Comparison of ENCODE assay signal across 14 mouse cellular contexts in the genomic region with DNA sequence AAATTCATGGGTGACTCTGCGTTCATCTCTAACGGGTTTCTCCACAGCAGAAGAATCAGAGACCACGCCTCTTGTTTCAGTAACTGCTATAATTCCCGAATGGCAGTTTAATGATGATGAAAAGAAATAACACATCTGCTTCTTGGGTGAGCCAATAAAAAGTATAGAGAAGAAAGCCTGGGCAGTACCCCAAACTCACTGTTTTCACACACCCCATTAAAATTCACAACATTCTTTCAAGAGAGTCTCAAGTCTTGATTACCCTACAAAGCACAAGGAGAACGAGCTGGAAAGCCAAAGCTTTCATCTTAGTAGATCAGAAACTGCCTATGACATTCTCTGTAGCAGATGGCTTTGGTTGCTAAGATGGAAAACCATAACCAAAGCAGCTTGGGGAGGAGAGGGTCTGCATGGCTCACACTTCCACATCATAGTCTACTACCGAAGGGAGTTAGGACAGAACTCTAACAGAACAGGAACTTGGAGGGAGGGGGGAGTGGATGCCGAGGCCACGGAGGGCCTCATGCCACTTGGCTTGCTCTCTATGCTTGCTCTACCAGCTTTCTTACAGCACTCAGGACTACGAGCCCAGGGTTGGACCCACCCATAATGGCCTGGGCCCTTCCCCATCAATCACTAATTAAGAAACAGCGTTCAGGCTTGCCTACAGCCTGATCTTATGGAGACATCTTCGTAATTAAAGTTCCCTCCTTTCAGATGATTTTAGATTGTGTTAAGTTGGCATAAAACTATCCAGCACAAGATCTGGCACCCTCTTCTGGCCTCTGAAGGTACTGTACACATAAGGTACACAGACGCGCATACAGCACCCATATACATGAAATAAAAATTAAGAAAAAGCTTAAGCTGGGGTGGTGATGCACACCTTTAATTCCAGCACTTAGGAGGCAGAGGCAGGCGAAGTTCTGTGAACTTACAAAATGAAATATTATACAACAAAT. TPM values are rescaled to one million over a fixed set of nuclear protein-coding genes. Genes with fewer than 3 reads are reported as not detected.
DNase-seq lines count a peak whose midpoint lies in the region; TF ChIP-seq lines count a peak whose summit lies in the region.
"Had no signal": no experiment of that assay in that cellular context is flagged by ENCODE, and none has a peak within 500 bp of the region (broad histone marks: within the 10 kb centered on the region; RNA-seq: fewer than 3 reads in every experiment).

No protein-coding gene starts in this region.

- peak; percentile 35; the same call in 1 of the 2 replicates for TF ChIP-seq CTCF in gastrocnemius, adult 2 months (IDR thresholded peaks at IDR 0.05)
- TF ChIP-seq CTCF in layer of hippocampus, adult 2 months (conservative IDR thresholded peaks at IDR 0.05): peak; percentile 61

- H3K27ac ChIP-seq in gastrocnemius, adult 2 months: no peak overlapping the region
- H3K27ac ChIP-seq in layer of hippocampus, adult 2 months: no peak overlapping the region
- H3K27ac ChIP-seq: embryonic facial prominence, embryonic 15.5 days; forebrain, embryonic 15.5 days; hindbrain, embryonic 12.5 days; liver, embryonic 14.5 days; stomach, embryonic 15.5 days had no signal

- H3K4me3 ChIP-seq in gastrocnemius, adult 2 months: no peak overlapping the region
- H3K4me3 ChIP-seq in layer of hippocampus, adult 2 months: no peak overlapping the region
- H3K4me3 ChIP-seq: embryonic facial prominence, embryonic 15.5 days; forebrain, embryonic 15.5 days; hindbrain, embryonic 12.5 days; stomach, embryonic 15.5 days had no signal

- intact Hi-C loops in gastrocnemius, adult 2 months (cut with DNase I): no loop called here

- DNase-seq in gastrocnemius, adult 2 months: no peak
- no peak for DNase-seq in gastrocnemius, postnatal 10 days
- no peak for DNase-seq in layer of hippocampus, adult 2 months (ENCODE audit: low spot score in 2 of 2)
- DNase-seq in layer of hippocampus, adult 9-11 months: no peak
- peak; percentile 9 for DNase-seq in thymus, postnatal 0 days (ENCODE audit: low spot score)
- no peak for DNase-seq in thymus, postnatal 14 days
- no peak for DNase-seq in ovary, postnatal 36 days (ENCODE audit: low spot score)
- DNase-seq in adrenal gland, adult 2 months: no peak
- DNase-seq: adrenal gland, adult 8-10 months had no signal

RNA-seq across cellular contexts. Expression of gene Nexn, which starts 34.5 kb away (rescaled TPM):
- total RNA-seq in gastrocnemius, adult 2 months (2021): 100 to 1,000 TPM; 349 to 495 TPM
- 100 to 1,000 TPM; 362 to 386 TPM for total RNA-seq in gastrocnemius, postnatal 10 days (2021)
- 1 to 10 TPM in 1 of 2 experiments, under 1 TPM in 1; 0.95 to 1.8 TPM for total RNA-seq in layer of hippocampus, adult 2 months (2021)
- 0.59 and 1.2 TPM in 2 replicates for polyA plus RNA-seq in thymus, postnatal 0 days (2015; fragmentation: Nextera tagmentation; extraction: Ambion mirVana)
- total RNA-seq in adrenal gland, adult 2 months (2021): 1 to 10 TPM; 3.7 TPM
- not detected in 2 replicates for polyA plus RNA-seq in adrenal gland, adult 2 months (2012; rRNA removed)

RNA-seq across cellular contexts. Expression of gene Miga1, which starts 39.5 kb away (rescaled TPM):
- 1 to 10 TPM; 5.0 to 7.3 TPM for total RNA-seq in gastrocnemius, adult 2 months (2021)
- 1 to 10 TPM; 4.2 to 4.6 TPM for total RNA-seq in gastrocnemius, postnatal 10 days (2021)
- 10 to 100 TPM; 74.5 to 78.2 TPM for total RNA-seq in layer of hippocampus, adult 2 months (2021)
- polyA plus RNA-seq in thymus, postnatal 0 days (2015; fragmentation: Nextera tagmentation; extraction: Ambion mirVana): 13.1 and 14.4 TPM in 2 replicates
- 10 to 100 TPM in 1 of 2 experiments, 1 to 10 TPM in 1; 8.4 to 12.3 TPM for total RNA-seq in adrenal gland, adult 2 months (2021)
- 4.1 and 6.5 TPM in 2 replicates for polyA plus RNA-seq in adrenal gland, adult 2 months (2012; rRNA removed)

RNA-seq across cellular contexts. Expression of gene Usp33, which starts 45.6 kb away (rescaled TPM):
- total RNA-seq in gastrocnemius, adult 2 months (2021): 10 to 100 TPM; 20.9 to 22.0 TPM
- total RNA-seq in gastrocnemius, postnatal 10 days (2021): 10 to 100 TPM; 23.2 to 26.3 TPM
- 100 to 1,000 TPM; 129 to 130 TPM for total RNA-seq in layer of hippocampus, adult 2 months (2021)
- polyA plus RNA-seq in thymus, postnatal 0 days (2015; fragmentation: Nextera tagmentation; extraction: Ambion mirVana): 30.4 and 35.4 TPM in 2 replicates
- 10 to 100 TPM; 87.8 to 99.7 TPM for total RNA-seq in adrenal gland, adult 2 months (2021)
- 8.4 and 14.0 TPM in 2 replicates for polyA plus RNA-seq in adrenal gland, adult 2 months (2012; rRNA removed)

Comparison
In these comparisons a context has a peak if more than half of its experiments do, and no peak if none do; other contexts are left out.
1. RNA of gene Nexn, which starts 34.5 kb away (total RNA-seq): 349 to 495 TPM in gastrocnemius, adult 2 months and 362 to 386 TPM in gastrocnemius, postnatal 10 days; 3.7 TPM in adrenal gland, adult 2 months and 0.95 to 1.8 TPM in layer of hippocampus, adult 2 months; every median in the first group is over 10 times any median in the second.
2. RNA of gene Miga1, which starts 39.5 kb away (total RNA-seq): 74.5 to 78.2 TPM in layer of hippocampus, adult 2 months; 8.4 to 12.3 TPM in adrenal gland, adult 2 months, 5.0 to 7.3 TPM in gastrocnemius, adult 2 months and 4.2 to 4.6 TPM in gastrocnemius, postnatal 10 days; every median in the first group is over 4 times any median in the second.